Mouse (Mus musculus) kidney, embryonic 15.5 days (tissue): ENCODE data around the gene Ube2l6. TPM values are rescaled to one million over a fixed set of nuclear protein-coding genes. Genes with fewer than 3 reads are reported as not detected.
A peak's percentile ranks its signal among the peaks of the same experiment; 100 is the strongest.

Source experiments
- ATAC-seq: fragments of 200-750 bp; cut with Nextera tagmentation; replicated peaks from 2 replicates; pipeline ENCODE4 v1.8.0; 2017; ENCODE audit warnings: moderate TSS enrichment; ENCODE audit not compliant: low FRiP score
- H3K27ac ChIP-seq: fragments of 300-500 bp; sonication (generic); 2 replicates; pipeline ENCODE4 v1.5.1; 2015; ENCODE audit warnings: mild to moderate bottlenecking, inconsistent platforms
- H3K27me3 ChIP-seq: fragments of 300-500 bp; sonication (generic); 2 replicates; pipeline ENCODE4 v1.6.1; 2015; ENCODE audit warnings: inconsistent platforms
- H3K36me3 ChIP-seq: fragments of 300-500 bp; sonication (generic); 2 replicates; pipeline ENCODE4 v1.6.1; 2015; ENCODE audit warnings: inconsistent platforms
- H3K4me1 ChIP-seq: fragments of 300-500 bp; sonication (generic); 2 replicates; pipeline ENCODE4 v1.6.1; 2015; ENCODE audit warnings: inconsistent platforms
- H3K4me2 ChIP-seq: fragments of 300-500 bp; sonication (generic); 2 replicates; pipeline ENCODE4 v1.6.1; 2015; ENCODE audit warnings: moderate library complexity, mild to moderate bottlenecking, inconsistent platforms
- H3K4me3 ChIP-seq: fragments of 300-500 bp; sonication (generic); replicated peaks from 2 replicates; pipeline ENCODE4 v1.5.1; 2015; ENCODE audit warnings: mild to moderate bottlenecking, inconsistent platforms
- H3K9ac ChIP-seq: fragments of 300-500 bp; sonication (generic); 2 replicates; pipeline ENCODE4 v1.6.1; 2015; ENCODE audit warnings: mild to moderate bottlenecking, inconsistent platforms
- H3K9me3 ChIP-seq: fragments of 300-500 bp; sonication (generic); replicated peaks from 2 replicates; pipeline ENCODE4 v1.6.1; 2016; ENCODE audit warnings: inconsistent platforms
- WGBS: fragments of 180-500 bp; shearing (Covaris S2); methylation state at CpG from one replicate; pipeline ENCODE4 v1.1.7; 2015; ENCODE audit warnings: mixed read lengths; 5-methylcytosine and 5-hydroxymethylcytosine counted together
- polyA plus RNA-seq: library from polyadenylated mRNA; unstranded; fragments of >200 nt; fragmentation: Nextera tagmentation; extraction: Ambion mirVana; gene quantifications from 2 replicates; pipeline ENCODE4 v1.2.1, GENCODE M21; 2015

The Ube2l6 gene
- polyA plus RNA-seq = 42.8 and 51.1 TPM in 2 replicates

DNA sequence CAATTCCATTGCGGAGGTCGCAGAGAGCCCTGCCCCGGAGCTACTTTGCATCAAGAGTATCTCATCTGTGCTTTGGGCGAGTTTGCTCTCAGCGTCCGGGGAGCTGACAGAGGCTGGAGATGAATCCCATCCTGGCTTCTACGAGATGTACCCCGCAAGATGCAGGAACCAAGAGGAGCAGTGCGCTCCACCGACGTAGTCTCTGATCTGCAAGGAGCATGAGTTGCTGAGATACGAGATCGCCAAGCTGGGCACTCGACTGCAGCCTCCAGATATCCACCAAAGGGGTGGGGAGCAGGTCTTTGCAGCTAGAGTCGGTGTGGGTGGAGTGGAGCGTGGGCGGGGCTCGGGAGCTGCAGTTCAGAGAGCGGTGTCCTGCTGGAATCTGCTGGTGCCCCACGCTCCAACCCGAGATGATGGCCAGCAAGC is at the start of gene Ube2l6:
TSS of gene Ube2l6 (plus strand) at position 336 of the 429 bp plus-strand sequence.
- Histone ChIP-seq H3K9me3 (no peaks in the 10 kb centered on the region), H3K27me3 (no peaks in the 10 kb centered on the region), H3K4me3 (peak within 1 kb of the TSS; percentile 60), H3K36me3 (no peaks in the 10 kb centered on the region), H3K4me2 (peak within 1 kb of the TSS; percentile 97), H3K9ac (peak within 1 kb of the TSS; percentile 58), H3K27ac (peak within 1 kb of the TSS; percentile 77), H3K4me1 (peaks cover 11% of the 10 kb centered on the region)
- under 1% methylated on average over 21 of the region's 21 CpGs for WGBS
- ATAC-seq = peak; percentile 88

DNA sequence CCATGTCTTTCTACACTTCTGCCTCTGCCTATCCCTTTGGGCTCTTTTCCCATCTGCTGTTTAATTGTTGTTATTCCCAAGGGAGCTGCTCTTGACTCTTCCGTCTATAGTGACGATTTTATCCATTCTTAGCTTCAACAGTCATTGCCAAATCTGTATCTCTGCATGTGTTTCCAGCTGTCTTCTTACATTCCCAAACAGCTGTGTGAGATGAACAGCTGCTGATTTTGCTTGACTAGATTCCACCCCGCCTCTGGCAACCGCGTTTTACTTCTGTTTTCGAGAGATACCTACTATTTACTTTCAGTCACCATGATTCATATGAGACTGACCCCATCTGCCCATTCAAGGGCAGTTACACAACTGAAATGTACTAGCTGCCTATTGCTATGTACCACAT is 48.5 kb upstream of the Ube2l6 start:
- Histone ChIP-seq H3K36me3 (no peaks in the 10 kb centered on the region), H3K4me3 (no peak overlapping the region), H3K9me3 (no peaks in the 10 kb centered on the region), H3K4me2 (no peak overlapping the region), H3K27ac (no peak overlapping the region), H3K4me1 (no peaks in the 10 kb centered on the region), H3K27me3 (no peaks in the 10 kb centered on the region), H3K9ac (no peak overlapping the region)
- WGBS = 67% methylated on average over 6 of the region's 6 CpGs
- ATAC-seq = no peak

DNA sequence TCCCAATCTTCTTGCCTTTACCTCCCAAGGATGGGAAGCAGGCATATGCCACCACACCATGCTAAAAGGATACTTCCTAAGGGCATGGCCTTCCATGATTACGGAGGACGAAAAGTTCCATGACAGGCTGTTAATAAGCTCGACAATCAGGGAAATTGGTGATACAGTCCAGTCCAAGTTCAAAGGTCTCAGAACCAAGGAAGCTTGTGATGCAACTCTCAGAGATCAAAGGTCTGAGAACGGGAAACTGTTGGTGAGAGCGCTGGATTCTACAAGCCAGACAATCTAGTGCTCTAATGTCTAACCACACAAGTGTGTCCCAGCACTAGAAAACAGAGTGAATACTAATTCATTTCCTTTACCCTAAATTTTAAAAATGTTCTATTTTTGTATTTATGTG is 42.4 kb upstream of the Ube2l6 start:
- H3K4me1 ChIP-seq = no peaks in the 10 kb centered on the region
- no peak overlapping the region for H3K9ac ChIP-seq
- H3K36me3 ChIP-seq = no peaks in the 10 kb centered on the region
- H3K27ac ChIP-seq = no peak overlapping the region
- H3K4me2 ChIP-seq = no peak overlapping the region
- no peaks in the 10 kb centered on the region for H3K27me3 ChIP-seq
- ATAC-seq = no peak
- 76% methylated on average over 5 of the region's 5 CpGs for WGBS
- H3K4me3 ChIP-seq = no peak overlapping the region
- H3K9me3 ChIP-seq = no peaks in the 10 kb centered on the region

DNA sequence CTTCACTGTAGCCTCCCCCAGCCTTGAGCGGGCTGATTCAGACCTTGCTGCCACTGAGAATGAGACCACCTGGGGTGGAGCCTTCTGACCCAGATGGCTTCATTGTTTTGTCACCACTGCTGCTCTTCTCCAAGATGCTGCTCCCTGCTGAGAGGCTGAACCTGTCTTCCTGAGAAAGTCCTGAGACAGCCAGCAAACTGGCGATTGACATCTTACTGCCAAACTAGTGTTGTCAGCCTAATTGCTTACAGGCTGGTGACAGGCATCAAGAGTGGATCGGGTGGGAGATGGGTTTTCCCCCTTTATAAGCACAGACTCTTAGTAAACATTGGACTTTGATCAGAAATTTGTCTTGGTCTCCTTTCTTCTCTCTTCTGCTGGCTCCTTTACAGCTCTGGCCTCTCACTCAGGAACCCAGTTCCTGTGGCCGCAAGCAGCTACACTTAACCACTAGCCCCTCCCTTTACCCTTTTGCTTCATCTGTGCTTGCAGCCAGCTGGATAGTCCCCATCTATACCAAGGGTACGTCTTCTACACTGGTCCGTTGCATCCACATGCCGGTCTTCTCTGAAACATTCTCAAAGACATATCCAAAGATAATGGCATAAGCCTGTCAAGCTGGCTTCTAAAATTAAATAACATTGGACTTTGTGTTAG is 41.5 kb upstream of the Ube2l6 start:
- no peak overlapping the region for H3K4me2 ChIP-seq
- 59% methylated on average over 7 of the region's 7 CpGs for WGBS
- no peaks in the 10 kb centered on the region for H3K36me3 ChIP-seq
- no peak overlapping the region for H3K9ac ChIP-seq
- no peak overlapping the region for H3K4me3 ChIP-seq
- no peak overlapping the region for H3K27ac ChIP-seq
- no peak for ATAC-seq
- no peaks in the 10 kb centered on the region for H3K27me3 ChIP-seq
- no peaks in the 10 kb centered on the region for H3K4me1 ChIP-seq
- no peaks in the 10 kb centered on the region for H3K9me3 ChIP-seq

DNA sequence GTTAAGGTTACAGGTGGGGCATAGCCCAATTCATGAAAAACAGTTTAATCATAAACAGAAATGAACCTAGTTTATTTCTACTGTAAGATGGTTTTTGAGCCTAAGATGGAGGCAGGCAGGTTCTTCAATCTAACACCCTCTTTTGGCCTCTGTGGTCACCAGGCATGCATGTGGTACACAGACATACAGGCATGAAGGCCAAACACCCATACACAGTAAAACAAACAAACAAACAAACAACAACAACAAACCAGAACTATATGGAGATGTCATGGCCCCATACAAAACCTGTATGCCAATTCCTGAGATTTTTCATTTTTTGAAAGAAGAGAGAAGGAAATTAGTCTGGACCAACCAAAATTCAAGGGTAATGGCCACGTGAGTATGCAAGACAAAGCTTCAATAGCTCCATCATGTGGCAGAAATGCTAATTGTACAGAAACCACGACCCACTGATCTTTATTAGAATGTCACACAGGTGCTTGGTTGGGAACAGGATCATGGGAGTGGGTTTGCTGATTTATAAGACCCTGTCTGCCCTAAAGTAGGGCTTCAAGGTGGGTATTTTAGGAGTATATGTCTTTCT is 40.0 kb upstream of the Ube2l6 start:
- H3K27me3 ChIP-seq = no peaks in the 10 kb centered on the region
- H3K9me3 ChIP-seq = no peaks in the 10 kb centered on the region
- H3K9ac ChIP-seq = no peak overlapping the region
- 0% methylated on average over 2 of the region's 2 CpGs for WGBS
- no peak overlapping the region for H3K27ac ChIP-seq
- no peak overlapping the region for H3K4me3 ChIP-seq
- no peaks in the 10 kb centered on the region for H3K4me1 ChIP-seq
- H3K4me2 ChIP-seq = no peak overlapping the region
- ATAC-seq = peak; percentile 58
- H3K36me3 ChIP-seq = no peaks in the 10 kb centered on the region

DNA sequence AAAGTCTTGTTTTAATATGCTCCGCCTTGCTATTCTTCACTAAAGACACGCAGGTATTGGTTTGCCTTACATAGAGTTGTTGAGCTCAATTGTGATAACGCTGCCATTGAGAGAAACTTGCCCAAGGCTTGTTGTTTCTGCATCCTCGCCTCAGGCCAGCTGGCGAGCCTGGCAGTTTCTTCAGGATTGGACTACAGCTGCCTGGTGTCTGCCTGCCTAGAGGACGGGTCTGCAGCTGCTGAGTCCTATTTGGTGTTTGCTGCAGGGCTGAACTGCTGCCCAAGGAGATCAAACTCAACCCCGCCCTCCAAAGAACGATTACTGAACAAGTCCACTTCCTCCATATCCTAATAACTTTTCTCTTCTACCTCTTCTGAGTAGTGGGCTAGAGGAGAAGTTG is 37.9 kb upstream of the Ube2l6 start:
- Histone ChIP-seq H3K36me3 (no peaks in the 10 kb centered on the region), H3K9me3 (no peaks in the 10 kb centered on the region), H3K9ac (no peak overlapping the region), H3K4me2 (no peak overlapping the region), H3K27ac (no peak overlapping the region), H3K4me3 (no peak overlapping the region), H3K4me1 (no peaks in the 10 kb centered on the region), H3K27me3 (no peaks in the 10 kb centered on the region)
- WGBS = 73% methylated on average over 8 of the region's 8 CpGs
- no peak for ATAC-seq

DNA sequence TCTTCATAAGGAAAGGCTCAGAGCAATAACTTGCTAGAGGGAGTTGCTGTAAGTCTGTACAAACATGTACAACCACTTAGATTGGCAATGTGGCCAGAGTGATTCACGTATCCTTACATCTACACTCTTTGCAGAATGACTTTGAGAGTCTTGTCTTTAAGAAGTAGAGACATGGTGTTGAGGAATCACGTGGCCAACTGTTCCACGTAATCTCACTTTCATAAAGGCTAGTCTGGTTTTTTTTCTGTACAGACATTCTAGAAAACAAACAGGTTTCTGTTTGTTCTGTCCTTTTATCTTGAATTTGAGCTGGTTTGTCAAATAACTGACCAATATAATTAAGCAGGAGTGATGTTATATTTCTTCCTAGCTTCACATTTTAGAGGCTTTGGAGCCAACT is 37.3 kb upstream of the Ube2l6 start:
- WGBS = 85% methylated on average over 3 of the region's 3 CpGs
- ATAC-seq = no peak
- no peak overlapping the region for H3K27ac ChIP-seq
- H3K27me3 ChIP-seq = no peaks in the 10 kb centered on the region
- H3K4me2 ChIP-seq = no peak overlapping the region
- H3K9ac ChIP-seq = no peak overlapping the region
- no peaks in the 10 kb centered on the region for H3K9me3 ChIP-seq
- H3K4me3 ChIP-seq = no peak overlapping the region
- no peaks in the 10 kb centered on the region for H3K4me1 ChIP-seq
- no peaks in the 10 kb centered on the region for H3K36me3 ChIP-seq

DNA sequence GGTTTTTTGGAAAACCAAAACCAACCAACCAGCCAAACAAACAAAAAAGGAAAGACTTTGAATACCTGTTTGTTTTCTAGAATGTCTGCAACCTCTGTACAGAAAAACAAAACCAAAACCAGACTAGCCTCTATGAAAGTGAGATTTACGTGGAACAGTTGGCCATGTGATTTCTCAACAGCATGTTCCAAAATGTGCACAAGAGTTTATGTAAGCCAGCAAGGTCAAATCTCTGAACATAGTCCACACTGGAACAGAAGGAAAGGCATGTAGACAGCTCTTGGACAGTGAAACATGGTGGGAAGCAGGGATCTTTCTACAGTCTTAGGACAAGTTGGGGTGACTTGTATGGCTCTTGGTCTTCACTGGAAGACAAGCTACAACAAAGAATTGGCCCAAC is 36.8 kb upstream of the Ube2l6 start:
- no peak for ATAC-seq
- WGBS = 84% methylated on average over 1 of the region's 1 CpGs
- H3K4me1 ChIP-seq = no peaks in the 10 kb centered on the region

DNA sequence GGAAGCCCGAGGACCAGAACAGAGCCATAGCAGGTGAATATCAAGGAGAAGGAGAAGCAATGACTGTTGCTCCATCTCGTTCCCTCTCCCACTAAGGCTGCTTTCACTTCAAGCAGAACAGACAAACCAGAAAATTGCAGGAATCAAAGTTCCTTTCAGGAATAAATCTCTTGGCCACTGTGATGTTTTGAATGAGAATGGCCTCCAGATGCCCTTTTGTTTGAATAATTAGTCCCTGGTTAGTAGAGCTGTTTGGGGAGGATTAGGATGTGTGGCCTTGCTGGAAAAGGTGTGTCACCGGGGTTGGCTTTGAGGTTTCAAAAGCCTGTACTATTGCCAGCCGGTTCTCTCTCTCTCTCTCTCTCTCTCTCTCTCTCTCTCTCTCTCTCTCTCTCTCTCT is 36.3 kb upstream of the Ube2l6 start:
- ATAC-seq = no peak
- H3K27ac ChIP-seq = no peak overlapping the region
- H3K36me3 ChIP-seq = no peaks in the 10 kb centered on the region
- no peak overlapping the region for H3K9ac ChIP-seq
- no peaks in the 10 kb centered on the region for H3K4me1 ChIP-seq
- WGBS = 65% methylated on average over 4 of the region's 4 CpGs
- H3K9me3 ChIP-seq = no peaks in the 10 kb centered on the region
- no peak overlapping the region for H3K4me3 ChIP-seq
- H3K27me3 ChIP-seq = no peaks in the 10 kb centered on the region
- no peak overlapping the region for H3K4me2 ChIP-seq

More for the DNA sequence above, 36.8 kb upstream of the Ube2l6 start:
- no peaks in the 10 kb centered on the region for H3K36me3 ChIP-seq
- H3K4me2 ChIP-seq = no peak overlapping the region
- H3K27ac ChIP-seq = no peak overlapping the region
- no peaks in the 10 kb centered on the region for H3K9me3 ChIP-seq
- H3K27me3 ChIP-seq = no peaks in the 10 kb centered on the region
- H3K4me3 ChIP-seq = no peak overlapping the region
- no peak overlapping the region for H3K9ac ChIP-seq

DNA sequence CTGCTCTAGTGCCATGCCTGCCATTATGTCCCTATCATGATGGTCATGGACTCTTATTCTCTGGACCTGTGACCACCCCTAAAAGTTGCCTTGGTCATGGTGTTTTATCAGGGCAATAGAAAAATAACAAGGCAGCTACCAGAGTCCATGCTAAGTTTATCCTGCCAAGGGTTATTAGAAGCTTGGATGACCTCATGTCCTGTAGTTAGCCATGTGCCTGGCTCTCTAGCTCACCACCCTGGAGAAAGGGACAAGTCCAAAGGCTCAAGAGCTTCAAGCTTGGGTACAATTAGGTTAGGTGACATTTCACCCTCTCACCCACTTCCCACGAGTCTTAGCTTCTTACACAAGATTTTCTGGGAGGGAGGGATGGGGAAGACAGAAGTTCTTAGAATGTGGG is 35.8 kb upstream of the Ube2l6 start:
- 35% methylated on average over 1 of the region's 1 CpGs for WGBS
- no peak overlapping the region for H3K9ac ChIP-seq
- H3K27me3 ChIP-seq = no peaks in the 10 kb centered on the region
- no peaks in the 10 kb centered on the region for H3K4me1 ChIP-seq
- no peak overlapping the region for H3K4me2 ChIP-seq
- H3K9me3 ChIP-seq = no peaks in the 10 kb centered on the region
- no peak for ATAC-seq
- H3K27ac ChIP-seq = no peak overlapping the region
- no peaks in the 10 kb centered on the region for H3K36me3 ChIP-seq
- no peak overlapping the region for H3K4me3 ChIP-seq

DNA sequence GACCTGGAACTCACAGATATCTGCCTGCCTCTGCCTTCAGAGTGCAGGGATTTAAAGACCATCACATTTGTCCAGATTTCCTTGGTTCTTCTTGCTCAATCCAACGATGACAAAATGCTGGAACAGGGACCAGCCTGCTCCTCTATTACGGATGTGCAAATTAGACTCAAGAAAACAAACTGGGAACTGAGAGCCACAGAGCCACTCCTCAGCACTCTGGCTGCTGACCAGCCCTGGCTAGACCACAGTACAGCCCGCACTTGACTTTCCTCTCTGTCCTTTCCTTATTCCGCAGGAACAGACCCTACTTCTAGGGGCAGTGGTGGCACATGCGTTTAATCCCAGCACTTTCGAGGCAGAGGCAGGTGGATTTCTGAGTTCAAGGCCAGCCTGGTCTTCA is 28.1 kb upstream of the Ube2l6 start:
- no peaks in the 10 kb centered on the region for H3K9me3 ChIP-seq
- 0 out of 2 replicates have a peak, but pooled peaks cover 2% of the 10 kb centered on the region for H3K36me3 ChIP-seq
- H3K4me3 ChIP-seq = no peak overlapping the region
- peaks cover 19% of the 10 kb centered on the region for H3K4me1 ChIP-seq
- H3K27ac ChIP-seq = no peak overlapping the region
- ATAC-seq = no peak
- H3K9ac ChIP-seq = no peak overlapping the region
- no peaks in the 10 kb centered on the region for H3K27me3 ChIP-seq
- no peak overlapping the region for H3K4me2 ChIP-seq
- 79% methylated on average over 6 of the region's 6 CpGs for WGBS

DNA sequence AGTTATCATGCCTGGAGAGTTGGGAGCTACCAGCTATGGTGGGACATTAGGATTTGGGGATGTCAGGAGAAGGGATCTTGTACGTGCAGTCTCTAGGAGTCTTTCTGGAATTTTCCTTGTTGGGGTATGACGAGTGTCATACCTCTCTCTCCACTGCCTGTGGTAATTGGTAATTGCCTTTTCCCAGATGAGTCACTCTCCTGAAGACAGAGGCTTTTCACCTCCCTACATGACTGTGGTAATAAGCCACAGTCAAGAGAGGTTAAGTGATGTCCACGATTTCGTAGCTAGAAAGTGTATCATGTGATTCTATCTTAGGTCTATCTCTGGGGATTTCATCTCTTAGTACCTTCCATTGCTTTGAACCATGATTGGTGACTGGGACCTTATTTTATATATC is 26.2 kb upstream of the Ube2l6 start:
- Histone ChIP-seq H3K4me2 (no peak overlapping the region), H3K9ac (no peak overlapping the region), H3K4me1 (peaks cover 22% of the 10 kb centered on the region), H3K27me3 (no peaks in the 10 kb centered on the region), H3K4me3 (no peak overlapping the region), H3K27ac (no peak overlapping the region), H3K36me3 (0 out of 2 replicates have a peak, but pooled peaks cover 2% of the 10 kb centered on the region), H3K9me3 (no peaks in the 10 kb centered on the region)
- ATAC-seq = no peak
- WGBS = 89% methylated on average over 4 of the region's 4 CpGs
